In the genomic region with DNA sequence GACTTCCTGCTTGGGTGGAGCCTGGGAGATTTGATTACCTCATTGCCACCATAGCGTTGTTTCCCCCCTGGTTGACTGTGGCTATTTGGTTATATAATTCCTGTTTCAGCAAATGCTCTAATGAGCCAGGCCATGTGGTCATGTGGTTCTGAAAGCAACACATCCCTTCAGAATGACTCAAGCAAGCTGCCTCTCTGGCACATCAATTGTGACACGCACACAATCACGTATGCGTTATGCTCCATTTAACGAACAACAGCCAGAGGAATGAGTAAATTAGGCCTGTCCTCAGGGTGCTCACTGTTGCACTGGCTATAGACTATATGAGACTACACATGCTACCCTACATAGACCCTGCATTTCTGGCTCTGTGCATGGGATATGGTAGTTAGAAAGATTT, we compare ENCODE assay signal across 18 mouse cellular contexts.
DNase-seq lines count a peak whose midpoint lies in the region; ATAC-seq and TF ChIP-seq lines count a peak whose summit lies in the region.
"Had no signal": no experiment of that assay in that cellular context is flagged by ENCODE, and none has a peak within 500 bp of the region (broad histone marks: within the 10 kb centered on the region; RNA-seq: fewer than 3 reads in every experiment).

No protein-coding gene starts in this region.

- no peak for TF ChIP-seq EP300 in heart, postnatal 0 days (IDR thresholded peaks at IDR 0.05; ENCODE audit: low read depth)

- no peak overlapping the region for H3K27ac ChIP-seq in heart, postnatal 0 days (ENCODE audit: low read depth)
- H3K27ac ChIP-seq: embryonic facial prominence, embryonic 10.5 days; heart, embryonic 13.5 days; hindbrain, embryonic 14.5 days; limb, embryonic 12.5 days had no signal

- no peak overlapping the region for H3K9ac ChIP-seq in heart, postnatal 0 days (replicated peaks; ENCODE audit: low read depth, low read length)
- H3K9ac ChIP-seq: heart, embryonic 13.5 days; hindbrain, embryonic 14.5 days; limb, embryonic 12.5 days had no signal

- DNase-seq in heart, postnatal 0 days (ENCODE audit: low spot score): no peak
- no peak for DNase-seq in heart, postnatal 4 days
- DNase-seq in NIH3T3 (ENCODE audit: low read depth): peak; percentile 85
- peak; percentile 43 to 46 for DNase-seq in heart, postnatal 10 days
- DNase-seq in splenic B cell, adult 2 months (ENCODE audit: low read depth, low spot score): peak; percentile 33
- DNase-seq in right cerebral cortex, postnatal 36 days (ENCODE audit: low spot score in 2 of 2): no peak
- DNase-seq in kidney, postnatal 25 days: no peak
- DNase-seq: adrenal gland, adult 8-10 months; cerebellum, postnatal 10 days; kidney, adult 18-20 months; kidney, postnatal 4 days; layer of hippocampus, postnatal 36 days; right cerebral cortex, postnatal 25 days; thymus, postnatal 4 days had no signal

- no peak overlapping the region for H3K4me2 ChIP-seq in heart, postnatal 0 days (ENCODE audit: low read depth, low read length)
- H3K4me2 ChIP-seq: heart, embryonic 13.5 days; hindbrain, embryonic 14.5 days; limb, embryonic 12.5 days had no signal

- peaks cover 8% of the 10 kb centered on the region; the same call in 1 of the 2 replicates for H3K4me1 ChIP-seq in heart, postnatal 0 days (ENCODE audit: control insufficient read depth, insufficient read depth)
- H3K4me1 ChIP-seq: embryonic facial prominence, embryonic 10.5 days had no signal

- H3K4me3 ChIP-seq in heart, postnatal 0 days (ENCODE audit: low read depth, low read length): no peak overlapping the region
- H3K4me3 ChIP-seq: embryonic facial prominence, embryonic 10.5 days; heart, embryonic 13.5 days; limb, embryonic 12.5 days had no signal

- TF ChIP-seq CTCF in heart, postnatal 0 days (IDR thresholded peaks at IDR 0.05; ENCODE audit: low read depth): no peak

- no peaks in the 10 kb centered on the region for H3K9me3 ChIP-seq in heart, postnatal 0 days (replicated peaks; ENCODE audit: control insufficient read depth, low read length)
- H3K9me3 ChIP-seq: embryonic facial prominence, embryonic 10.5 days; limb, embryonic 12.5 days had no signal

- intact Hi-C loops in heart, postnatal 10 days (cut with DNase I): no loop called here

- WGBS in heart, postnatal 0 days: 75% methylated on average over 5 of the region's 5 CpGs

- no peaks in the 10 kb centered on the region for H3K27me3 ChIP-seq in heart, postnatal 0 days (ENCODE audit: control insufficient read depth, insufficient read depth, low read length)
- H3K27me3 ChIP-seq in splenic B cell, adult 2 months (ENCODE audit: control insufficient read depth, insufficient read depth, low read length, poor library complexity, severe bottlenecking): no peaks in the 10 kb centered on the region
- H3K27me3 ChIP-seq: heart, embryonic 13.5 days; limb, embryonic 12.5 days had no signal

- H3K36me3 ChIP-seq in heart, postnatal 0 days (replicated peaks; ENCODE audit: control insufficient read depth, insufficient read depth, low read length): no peaks in the 10 kb centered on the region
- H3K36me3 ChIP-seq in splenic B cell, adult 2 months (ENCODE audit: control insufficient read depth, insufficient read depth, low read length, poor library complexity, severe bottlenecking): no peaks in the 10 kb centered on the region
- H3K36me3 ChIP-seq: embryonic facial prominence, embryonic 10.5 days; heart, embryonic 13.5 days; limb, embryonic 12.5 days had no signal

- ATAC-seq in heart, postnatal 0 days (ENCODE audit: insufficient read depth, low read depth): peak; percentile 17; the same call in 1 of the 2 replicates

Comparison
In these comparisons a context has a peak if more than half of its experiments do, and no peak if none do; other contexts are left out.
1. DNase-seq: peak in NIH3T3 (single experiment), heart, postnatal 10 days (2 of 2) and splenic B cell, adult 2 months (single experiment); none in heart, postnatal 0 days (single experiment), heart, postnatal 4 days (single experiment), right cerebral cortex, postnatal 36 days (0 of 2) and kidney, postnatal 25 days (0 of 2).